Mouse (Mus musculus) bone marrow macrophage, adult 2 months (primary cell): Measurements from ENCODE around the gene Cdh16. TPM values are rescaled to one million over a fixed set of nuclear protein-coding genes. Genes with fewer than 3 reads are reported as not detected.

Experiments
- H3K27ac ChIP-seq: 2 replicates; pipeline ENCODE4 v1.5.1; 2012; ENCODE audit warnings: low read depth, low read length; ENCODE audit not compliant: insufficient read depth
- H3K4me1 ChIP-seq: 2 replicates; pipeline ENCODE4 v1.6.1; 2012; ENCODE audit warnings: low read length; ENCODE audit not compliant: control insufficient read depth, insufficient read depth
- H3K4me3 ChIP-seq: 2 replicates; pipeline ENCODE4 v1.5.1; 2012; ENCODE audit warnings: mild to moderate bottlenecking, low read length, moderate library complexity; ENCODE audit not compliant: insufficient read depth
- CTCF ChIP-seq: IDR thresholded peaks from 2 replicates; pipeline ENCODE4 v1.5.1; 2012; ENCODE audit warnings: low read depth, mild to moderate bottlenecking, low read length, moderate library complexity
- POLR2A ChIP-seq: IDR thresholded peaks from 2 replicates; pipeline ENCODE4 v1.6.1; 2012; ENCODE audit warnings: mild to moderate bottlenecking, low read depth, low read length, borderline replicate concordance
- polyA plus RNA-seq: library from polyadenylated mRNA; stranded (reverse); fragments of >200 nt; gene quantifications from 2 replicates; pipeline ENCODE4 v1.2.4, GENCODE M21; 2012; ENCODE audit not compliant: missing spikeins, insufficient read depth, insufficient read length

The Cdh16 gene
- polyA plus RNA-seq, 1 experiment = not detected

DNA sequence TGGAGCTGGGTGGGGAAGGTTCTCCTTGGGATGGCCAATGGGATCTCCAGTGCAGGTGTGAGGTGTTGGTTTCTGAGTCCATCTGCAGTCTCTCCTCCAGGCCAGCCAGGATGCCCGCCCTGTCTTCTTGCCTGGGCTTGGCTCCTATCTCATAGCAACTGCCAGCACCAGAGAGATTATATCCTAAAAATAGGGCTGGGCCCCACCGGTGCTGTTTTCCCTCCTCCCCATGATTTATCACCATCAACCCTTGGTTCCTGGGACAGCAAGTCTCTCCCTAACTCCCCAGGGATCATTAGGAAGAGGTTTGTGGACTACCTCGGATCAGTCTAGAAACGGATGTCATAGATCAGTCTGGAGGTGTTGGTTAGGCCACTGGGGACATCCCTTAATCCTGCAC lies 11.1 kb downstream of the Cdh16 start:
- TF ChIP-seq CTCF = no peak
- no peak for TF ChIP-seq POLR2A
- Histone ChIP-seq H3K4me1 (no peaks in the 10 kb centered on the region), H3K4me3 (no peak overlapping the region), H3K27ac (no peak overlapping the region)

DNA sequence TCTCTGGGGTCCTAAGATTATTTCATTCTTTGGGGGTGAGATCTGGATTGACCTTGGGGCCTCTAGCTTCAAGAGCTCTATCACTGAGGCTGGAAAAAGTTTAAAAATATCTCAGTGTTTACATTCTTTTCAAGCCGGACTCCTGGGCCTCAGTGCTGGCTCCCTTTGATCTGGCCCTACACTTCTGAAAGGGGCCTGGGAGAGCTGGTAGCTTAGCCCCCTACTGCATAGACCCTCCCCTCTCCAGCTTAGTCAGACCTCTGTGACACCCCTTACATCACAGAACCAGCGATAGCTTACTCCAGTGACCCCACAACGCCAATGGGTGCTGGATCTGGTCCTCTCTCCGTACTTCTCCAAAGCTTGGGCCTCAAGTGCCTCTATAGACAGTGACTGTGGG lies 12.6 kb downstream of the Cdh16 start:
- no peak for TF ChIP-seq CTCF
- TF ChIP-seq POLR2A = no peak
- H3K27ac ChIP-seq = no peak overlapping the region
- no peaks in the 10 kb centered on the region for H3K4me1 ChIP-seq
- no peak overlapping the region for H3K4me3 ChIP-seq

DNA sequence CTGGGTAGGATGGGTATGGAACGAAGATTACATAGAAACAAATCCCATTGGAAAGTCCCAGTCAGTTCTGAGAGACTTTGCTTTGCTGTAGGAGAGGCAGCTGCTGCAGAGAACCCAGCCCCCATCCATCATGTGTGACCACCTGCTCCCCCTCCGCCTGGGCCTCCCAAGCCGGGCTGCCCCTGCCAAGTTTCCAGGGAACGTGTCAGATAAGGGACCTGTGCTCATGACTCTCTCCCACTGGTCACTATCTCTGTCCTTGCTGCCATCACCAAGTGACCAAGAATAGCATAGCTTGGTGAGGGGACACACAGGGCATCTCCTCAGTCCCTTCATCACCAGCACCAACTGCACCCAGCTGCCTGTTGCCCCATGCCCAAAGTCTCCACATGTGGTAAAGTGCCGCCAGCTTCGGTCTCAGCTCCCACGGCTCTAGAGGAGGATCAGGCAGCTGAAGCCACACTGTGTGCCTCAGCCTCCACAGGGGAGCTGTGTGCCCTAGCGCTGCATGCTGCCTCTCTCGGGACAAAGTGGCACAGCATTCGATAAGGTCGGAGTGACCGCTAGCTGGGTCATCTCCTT lies 13.9 kb downstream of the Cdh16 start:
- H3K4me1 ChIP-seq = no peaks in the 10 kb centered on the region
- TF ChIP-seq POLR2A = no peak
- TF ChIP-seq CTCF = no peak
- no peak overlapping the region for H3K4me3 ChIP-seq
- no peak overlapping the region for H3K27ac ChIP-seq

DNA sequence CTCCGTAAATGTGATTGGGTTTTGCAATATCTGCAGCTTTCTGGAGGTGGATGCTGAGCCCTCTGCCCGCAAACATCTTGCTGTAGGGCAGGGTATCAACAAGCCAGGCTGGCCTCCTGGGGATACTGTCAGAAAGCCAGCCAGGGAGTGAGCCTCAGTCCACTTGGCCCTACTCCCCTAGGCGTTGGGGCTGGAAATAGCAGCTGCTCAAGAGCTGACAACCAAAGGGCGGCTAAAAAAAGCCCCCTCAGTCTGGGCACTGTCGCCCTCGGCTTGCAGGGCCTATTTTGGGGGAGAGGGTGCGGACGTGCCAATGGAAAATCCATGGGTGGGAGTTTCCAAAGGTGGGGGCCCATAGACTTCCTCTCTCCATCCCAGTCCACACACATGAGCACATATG lies 15.0 kb downstream of the Cdh16 start:
- TF ChIP-seq POLR2A (no peak), CTCF (no peak)
- Histone ChIP-seq H3K27ac (no peak overlapping the region), H3K4me3 (no peak overlapping the region), H3K4me1 (no peaks in the 10 kb centered on the region)

DNA sequence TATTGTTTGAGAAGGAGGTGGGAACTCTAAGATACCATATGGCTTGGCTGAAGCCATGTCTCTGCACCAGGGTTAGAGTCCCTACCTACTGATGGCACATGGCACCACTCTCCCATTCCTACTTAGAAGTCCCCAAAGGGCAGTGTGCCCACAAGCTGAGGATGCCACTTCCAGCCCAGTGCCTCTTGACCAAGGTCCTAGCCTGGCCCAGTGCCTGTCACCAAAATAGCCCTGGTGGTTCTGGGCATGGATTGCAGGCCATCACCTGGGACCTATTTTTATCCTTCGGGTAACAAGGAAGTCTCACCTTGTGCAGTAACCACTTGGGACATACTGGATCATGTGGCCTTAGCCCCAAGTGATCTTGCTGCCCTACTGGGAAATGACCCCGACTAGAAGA lies 16.3 kb downstream of the Cdh16 start:
- no peak overlapping the region for H3K4me3 ChIP-seq
- no peak for TF ChIP-seq CTCF
- TF ChIP-seq POLR2A = no peak
- no peaks in the 10 kb centered on the region for H3K4me1 ChIP-seq
- no peak overlapping the region for H3K27ac ChIP-seq

DNA sequence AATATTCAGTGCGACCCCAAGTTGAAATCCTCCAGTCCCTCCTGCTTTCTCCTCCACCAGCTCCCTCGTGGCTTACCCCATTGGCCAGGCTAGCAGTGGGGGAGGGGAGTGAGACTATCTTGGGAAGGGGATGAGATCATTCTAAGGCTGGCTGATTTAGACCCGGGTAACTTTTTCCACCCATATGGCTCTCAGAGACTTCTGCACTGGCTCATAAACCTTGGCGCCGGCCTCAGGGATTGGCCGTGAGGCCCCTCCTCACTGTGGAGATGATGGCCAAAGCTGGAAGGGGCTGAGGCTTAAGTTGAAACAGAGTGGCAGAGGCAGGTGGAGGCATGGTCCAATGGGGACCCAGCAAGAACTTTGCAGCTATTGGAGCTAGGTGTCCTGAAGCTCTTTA lies 17.9 kb downstream of the Cdh16 start:
- TF ChIP-seq CTCF = no peak
- no peak for TF ChIP-seq POLR2A
- Histone ChIP-seq H3K4me3 (no peak overlapping the region), H3K4me1 (peaks cover 7% of the 10 kb centered on the region), H3K27ac (no peak overlapping the region)

DNA sequence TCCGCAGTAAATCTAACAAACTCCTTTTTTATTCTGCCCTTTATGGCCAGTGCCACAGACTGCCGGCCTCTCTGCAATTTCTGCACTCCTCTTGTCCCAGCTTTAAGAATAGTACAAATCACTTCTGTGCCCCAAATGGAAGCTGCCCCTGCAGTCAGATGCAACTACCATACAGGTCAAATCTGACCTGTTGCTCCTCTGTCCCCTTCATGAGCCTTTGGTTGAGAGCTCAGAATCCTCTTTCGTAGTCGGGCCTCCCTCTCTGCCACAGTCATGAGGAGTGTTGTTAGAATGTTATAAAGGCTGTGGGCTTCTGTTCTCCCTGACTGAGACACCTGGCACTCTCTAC lies 21.0 kb downstream of the Cdh16 start:
- H3K4me1 ChIP-seq = peaks cover 7% of the 10 kb centered on the region
- TF ChIP-seq CTCF (no peak), POLR2A (no peak)
- H3K27ac ChIP-seq = no peak overlapping the region
- no peak overlapping the region for H3K4me3 ChIP-seq

DNA sequence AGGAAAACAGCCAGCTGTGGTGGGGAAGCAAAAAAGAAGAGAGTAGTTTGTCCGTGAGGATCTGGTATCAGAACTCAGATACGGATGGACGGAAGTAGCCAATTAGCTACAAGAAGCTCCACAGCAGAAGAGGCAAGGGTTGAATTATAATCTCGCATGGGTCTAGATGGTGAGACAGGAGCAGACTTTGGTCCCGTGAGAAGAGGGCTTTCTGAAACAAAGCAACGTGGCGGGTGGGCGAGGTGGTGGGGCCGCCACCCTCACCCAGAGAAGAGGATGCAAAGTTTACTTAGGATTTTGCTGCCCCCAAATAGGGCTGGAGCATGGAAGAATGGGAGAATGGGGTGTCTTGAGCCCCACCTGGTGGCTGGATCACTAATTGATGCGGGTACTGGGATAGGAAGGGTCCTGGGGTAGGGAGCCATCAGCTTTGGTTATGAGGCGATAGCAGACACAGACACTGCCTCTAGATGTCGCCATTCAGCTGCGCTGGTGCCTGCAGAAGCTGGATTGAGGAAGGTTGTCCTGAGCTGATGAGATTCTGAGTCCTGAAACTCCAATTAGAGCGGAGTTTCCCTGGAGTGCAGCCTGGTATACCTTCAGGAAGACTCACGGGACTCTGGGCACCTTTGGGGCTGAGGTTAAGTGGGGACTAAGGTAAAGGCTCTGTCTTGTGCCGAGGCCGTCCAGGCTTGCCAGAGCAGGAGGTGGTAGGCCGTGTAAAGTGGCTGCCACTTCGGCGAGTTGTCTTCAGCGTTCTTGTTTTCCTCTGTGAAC lies 21.5 kb downstream of the Cdh16 start:
- H3K4me3 ChIP-seq = 0 out of 2 replicates have a peak overlapping the region, but pooled peaks have one; percentile 17
- H3K27ac ChIP-seq = no peak overlapping the region
- peak; percentile 87 for TF ChIP-seq CTCF
- no peak for TF ChIP-seq POLR2A
- H3K4me1 ChIP-seq = peaks cover 7% of the 10 kb centered on the region

DNA sequence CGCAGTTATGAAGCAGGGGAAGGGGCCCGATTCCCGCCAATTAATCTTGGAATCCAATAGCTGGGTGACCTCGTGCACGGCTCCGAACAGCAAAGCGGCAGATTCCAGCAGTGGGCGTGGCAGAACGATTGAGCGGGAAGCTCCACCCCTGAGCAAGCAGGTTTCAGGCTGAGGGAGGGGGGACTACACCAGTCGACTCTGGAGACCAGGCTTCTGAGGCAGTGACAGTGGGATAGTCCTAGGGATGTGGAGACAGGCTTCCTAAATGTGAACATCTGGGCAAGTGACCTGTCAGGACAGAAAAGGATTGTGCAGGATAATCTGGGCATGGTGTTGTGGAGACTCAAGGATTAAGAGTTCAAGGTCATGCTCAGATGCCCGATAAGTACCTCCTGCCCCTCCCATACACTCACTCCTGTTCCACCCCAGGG lies 22.2 kb downstream of the Cdh16 start:
- Histone ChIP-seq H3K27ac (no peak overlapping the region), H3K4me1 (peaks cover 7% of the 10 kb centered on the region), H3K4me3 (no peak overlapping the region)
- no peak for TF ChIP-seq POLR2A
- TF ChIP-seq CTCF = no peak

DNA sequence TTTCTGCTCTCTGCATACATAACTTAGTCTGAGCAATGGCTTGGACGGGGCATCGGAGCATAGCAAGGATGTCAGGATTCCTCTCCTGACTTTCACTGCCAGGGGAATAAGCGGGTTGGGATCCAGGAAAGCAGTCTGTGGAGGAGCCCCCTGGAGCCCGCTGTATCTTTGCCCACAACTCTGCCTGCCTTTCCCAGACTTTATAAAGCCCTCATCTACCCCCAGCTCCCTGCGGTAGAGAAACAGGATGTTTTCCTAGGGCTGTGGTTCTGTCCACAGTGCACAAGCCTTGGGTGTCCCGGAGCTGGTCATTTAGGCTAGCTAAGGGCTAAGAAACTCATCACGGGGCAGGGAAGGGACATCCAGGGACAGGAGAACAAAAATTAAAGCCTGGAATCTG lies 22.8 kb downstream of the Cdh16 start:
- H3K4me3 ChIP-seq = no peak overlapping the region
- TF ChIP-seq CTCF (no peak), POLR2A (no peak)
- H3K4me1 ChIP-seq = peaks cover 8% of the 10 kb centered on the region
- no peak overlapping the region for H3K27ac ChIP-seq

DNA sequence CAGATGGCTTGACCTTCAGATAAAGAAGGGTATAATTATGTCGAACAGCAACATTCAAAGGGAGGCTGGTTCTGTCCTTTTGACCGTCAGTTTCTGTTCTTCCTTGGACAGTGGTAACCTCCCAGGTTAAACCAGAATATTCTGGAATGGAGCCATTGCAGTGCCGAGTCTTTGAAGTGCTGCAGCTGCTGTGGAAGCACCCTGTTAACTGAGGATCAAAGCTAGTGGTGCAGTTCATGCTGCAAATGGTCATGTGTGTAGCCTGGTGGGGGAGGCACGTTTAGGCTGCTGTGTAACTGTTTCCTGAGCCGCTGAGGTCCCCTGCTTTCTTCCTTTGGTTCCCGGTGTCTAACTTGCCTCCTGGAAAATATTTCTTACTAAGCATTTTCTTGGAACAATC lies 25.7 kb downstream of the Cdh16 start:
- peaks cover 17% of the 10 kb centered on the region for H3K4me1 ChIP-seq
- H3K27ac ChIP-seq = no peak overlapping the region
- TF ChIP-seq CTCF (no peak), POLR2A (no peak)

More for the DNA sequence above, 25.7 kb downstream of the Cdh16 start:
- H3K4me3 ChIP-seq = no peak overlapping the region
